Mouse (Mus musculus): Measurements from ENCODE around the gene B230219D22Rik. TPM values are rescaled to one million over a fixed set of nuclear protein-coding genes. Genes with fewer than 3 reads are reported as not detected.

The B230219D22Rik gene
- polyA plus RNA-seq, 1 experiment from 2014 or later: 77.8 TPM

DNA sequence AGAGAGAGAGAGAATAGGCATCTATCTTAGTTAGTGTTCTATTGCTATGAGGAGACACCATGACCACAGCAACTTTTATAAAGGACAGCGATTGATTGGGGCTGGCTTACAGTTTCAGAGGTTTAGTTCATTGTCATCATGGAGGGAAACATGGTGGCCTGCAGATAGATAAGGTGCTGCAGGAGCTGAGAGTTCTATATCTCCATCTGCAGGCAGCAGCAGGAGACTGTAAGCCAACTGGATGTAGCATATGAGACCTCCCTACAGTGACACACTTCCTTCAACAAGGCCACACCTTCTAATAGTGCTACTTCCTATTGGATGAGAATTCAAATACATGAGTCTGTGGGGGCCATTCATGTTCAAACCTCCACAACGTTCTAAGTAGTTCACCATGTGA is 39.2 kb downstream of the B230219D22Rik start:
- Histone ChIP-seq H3K9me3 (ENCODE audit: control insufficient read depth, low read length) (no peaks in the 10 kb centered on the region), H3K36me3 (ENCODE audit: control insufficient read depth, insufficient read depth, low read length) (no peaks in the 10 kb centered on the region), H3K27me3 (ENCODE audit: control insufficient read depth, insufficient read depth, low read length) (no peaks in the 10 kb centered on the region), H3K4me1 (ENCODE audit: control insufficient read depth, insufficient read depth, low read length) (no peaks in the 10 kb centered on the region), H3K4me2 (ENCODE audit: low read depth) (no peak overlapping the region), H3K27ac (ENCODE audit: low read depth, low read length) (no peak overlapping the region), H3K4me3 (ENCODE audit: low read depth, low read length) (no peak overlapping the region), H3K9ac (ENCODE audit: low read length) (no peak overlapping the region)
- no peak for ATAC-seq (ENCODE audit: insufficient read depth, low FRiP score, low TSS enrichment)
- no peak for DNase-seq (ENCODE audit: low spot score)
- whole genome bisulfite sequencing: 81% methylated on average over 2 of the region's 2 CpGs

GRCm38 (mm10) chr13:55733628-55734502 is 40.9 kb downstream of the B230219D22Rik start:
- H3K27ac ChIP-seq (ENCODE audit: low read depth, low read length): no peak overlapping the region
- H3K4me3 ChIP-seq (ENCODE audit: low read depth, low read length): no peak overlapping the region
- H3K9me3 ChIP-seq (ENCODE audit: control insufficient read depth, low read length): no peaks in the 10 kb centered on the region
- no peak for DNase-seq (ENCODE audit: low spot score)
- H3K36me3 ChIP-seq (ENCODE audit: control insufficient read depth, insufficient read depth, low read length): no peaks in the 10 kb centered on the region
- 85% methylated on average over 22 of the region's 22 CpGs for WGBS
- no peaks in the 10 kb centered on the region for H3K4me1 ChIP-seq (ENCODE audit: control insufficient read depth, insufficient read depth, low read length)
- H3K9ac ChIP-seq (ENCODE audit: low read length): no peak overlapping the region
- H3K4me2 ChIP-seq (ENCODE audit: low read depth): no peak overlapping the region
- no peaks in the 10 kb centered on the region for H3K27me3 ChIP-seq (ENCODE audit: control insufficient read depth, insufficient read depth, low read length)
- ATAC-seq (ENCODE audit: insufficient read depth, low FRiP score, low TSS enrichment): no peak

GRCm38 (mm10) chr13:55737885-55738284 is 45.0 kb downstream of the B230219D22Rik start:
- Histone ChIP-seq H3K27me3 (ENCODE audit: control insufficient read depth, insufficient read depth, low read length) (no peaks in the 10 kb centered on the region), H3K27ac (ENCODE audit: low read depth, low read length) (no peak overlapping the region), H3K4me3 (ENCODE audit: low read depth, low read length) (no peak overlapping the region), H3K36me3 (ENCODE audit: control insufficient read depth, insufficient read depth, low read length) (no peaks in the 10 kb centered on the region), H3K9ac (ENCODE audit: low read length) (no peak overlapping the region), H3K4me1 (ENCODE audit: control insufficient read depth, insufficient read depth, low read length) (no peaks in the 10 kb centered on the region), H3K9me3 (ENCODE audit: control insufficient read depth, low read length) (no peaks in the 10 kb centered on the region), H3K4me2 (ENCODE audit: low read depth) (no peak overlapping the region)
- ATAC-seq (ENCODE audit: insufficient read depth, low FRiP score, low TSS enrichment): no peak
- no peak for DNase-seq (ENCODE audit: low spot score)
- 90% methylated on average over 8 of the region's 8 CpGs for WGBS

DNA sequence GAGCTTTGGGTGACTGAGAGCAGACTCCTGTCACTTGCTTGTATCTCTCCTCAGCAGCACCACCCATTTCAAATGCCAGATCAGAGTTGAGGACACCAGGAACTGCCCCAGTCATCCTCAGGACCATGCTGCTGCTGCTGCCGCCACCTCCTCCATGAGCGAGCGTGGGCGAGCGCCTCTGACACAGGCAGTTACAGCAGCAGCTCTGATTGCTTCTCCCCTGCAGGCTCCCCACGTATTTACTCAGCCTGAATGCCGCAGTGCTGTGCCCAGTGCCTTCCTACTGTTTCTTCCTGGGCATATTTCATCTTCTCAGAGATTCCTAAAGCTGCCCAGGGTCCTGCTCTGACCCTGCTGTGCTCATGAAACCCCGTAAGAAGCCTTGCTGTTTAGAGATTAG is 49.4 kb downstream of the B230219D22Rik start:
- Histone ChIP-seq H3K27me3 (ENCODE audit: control insufficient read depth, insufficient read depth, low read length) (no peaks in the 10 kb centered on the region), H3K9ac (ENCODE audit: low read length) (no peak overlapping the region), H3K4me2 (ENCODE audit: low read depth) (no peak overlapping the region), H3K4me1 (ENCODE audit: control insufficient read depth, insufficient read depth, low read length) (no peaks in the 10 kb centered on the region), H3K36me3 (ENCODE audit: control insufficient read depth, insufficient read depth, low read length) (no peaks in the 10 kb centered on the region), H3K4me3 (ENCODE audit: low read depth, low read length) (no peak overlapping the region), H3K9me3 (ENCODE audit: control insufficient read depth, low read length) (no peaks in the 10 kb centered on the region), H3K27ac (ENCODE audit: low read depth, low read length) (no peak overlapping the region)
- no peak for ATAC-seq (ENCODE audit: insufficient read depth, low FRiP score, low TSS enrichment)
- WGBS: 56% methylated on average over 8 of the region's 8 CpGs
- DNase-seq (ENCODE audit: low spot score): no peak

Other genes with a start within 250 kb of the B230219D22Rik start
- 58.1 and 59.6 TPM in 2 replicates for gene Grk6, start 248.1 kb upstream of the B230219D22Rik start, polyA plus RNA-seq (2014; fragmentation: Nextera tagmentation; extraction: Ambion mirVana)
- gene Prr7, start 228.9 kb upstream of the B230219D22Rik start, polyA plus RNA-seq (2014; fragmentation: Nextera tagmentation; extraction: Ambion mirVana): 2.2 and 2.6 TPM in 2 replicates
- gene Dbn1, start 205.0 kb upstream of the B230219D22Rik start, polyA plus RNA-seq (2014; fragmentation: Nextera tagmentation; extraction: Ambion mirVana): 362 and 372 TPM in 2 replicates
- 165 and 172 TPM in 2 replicates for gene Pdlim7, start 179.4 kb upstream of the B230219D22Rik start, polyA plus RNA-seq (2014; fragmentation: Nextera tagmentation; extraction: Ambion mirVana)
- 2.6 and 2.7 TPM in 2 replicates for gene Dok3, start 163.8 kb upstream of the B230219D22Rik start, polyA plus RNA-seq (2014; fragmentation: Nextera tagmentation; extraction: Ambion mirVana)
- gene Ddx41, start 156.5 kb upstream of the B230219D22Rik start, polyA plus RNA-seq (2014; fragmentation: Nextera tagmentation; extraction: Ambion mirVana): 74.5 and 76.3 TPM in 2 replicates
- 44.6 and 51.0 TPM in 2 replicates for gene Fam193b, start 122.0 kb upstream of the B230219D22Rik start, polyA plus RNA-seq (2014; fragmentation: Nextera tagmentation; extraction: Ambion mirVana)
- 51.6 and 59.0 TPM in 2 replicates for gene Tmed9, start 119.4 kb upstream of the B230219D22Rik start, polyA plus RNA-seq (2014; fragmentation: Nextera tagmentation; extraction: Ambion mirVana)
- gene B4galt7, start 93.2 kb upstream of the B230219D22Rik start, polyA plus RNA-seq (2014; fragmentation: Nextera tagmentation; extraction: Ambion mirVana): 21.7 and 22.0 TPM in 2 replicates
- 68.0 and 69.2 TPM in 2 replicates for gene Caml, start 70.1 kb upstream of the B230219D22Rik start, polyA plus RNA-seq (2014; fragmentation: Nextera tagmentation; extraction: Ambion mirVana)
- 52.9 and 53.4 TPM in 2 replicates for gene Ddx46, start 58.1 kb upstream of the B230219D22Rik start, polyA plus RNA-seq (2014; fragmentation: Nextera tagmentation; extraction: Ambion mirVana)
- 98.0 and 104 TPM in 2 replicates for gene Txndc15, start 21.5 kb downstream of the B230219D22Rik start, polyA plus RNA-seq (2014; fragmentation: Nextera tagmentation; extraction: Ambion mirVana)
- gene Pcbd2, start 34.2 kb downstream of the B230219D22Rik start, polyA plus RNA-seq (2014; fragmentation: Nextera tagmentation; extraction: Ambion mirVana): 25.6 and 28.6 TPM in 2 replicates
- gene Catsper3, start 91.4 kb downstream of the B230219D22Rik start, polyA plus RNA-seq (2014; fragmentation: Nextera tagmentation; extraction: Ambion mirVana): not detected in 2 replicates
- 2.6 and 5.2 TPM in 2 replicates for gene Pitx1, start 143.1 kb downstream of the B230219D22Rik start, polyA plus RNA-seq (2014; fragmentation: Nextera tagmentation; extraction: Ambion mirVana)

Data from neural tube, embryonic 11.5 days (tissue).